Mouse (Mus musculus) CD4-positive helper T cell, adult 2 months (primary cell): ENCODE results near the gene Dusp22.

Experiments
- DNase-seq: peaks from one replicate; pipeline ENCODE4 v3.0.0-alpha.2; 2012; ENCODE audit warnings: low read depth, missing footprints, low spot score

Dusp22 gene

DNA sequence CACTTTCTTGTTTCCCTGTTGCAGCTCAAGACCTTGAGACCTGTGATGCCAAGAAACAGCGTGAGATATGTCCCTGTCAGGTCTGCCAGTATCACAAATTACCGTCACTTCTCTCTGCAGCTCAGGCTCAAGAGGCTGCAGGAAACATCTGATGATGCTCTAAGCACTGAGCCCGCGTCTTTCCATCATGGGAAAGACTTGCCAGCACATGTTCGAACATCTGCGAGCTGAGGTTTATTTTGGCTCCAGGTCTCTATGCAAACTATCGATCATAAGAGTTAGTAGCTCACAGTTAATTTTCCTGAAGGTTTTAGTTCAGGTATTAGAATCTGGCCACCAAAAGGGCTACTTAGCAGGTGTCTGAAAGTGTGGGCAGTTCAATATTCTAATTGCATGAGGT lies 55.3 kb downstream of the Dusp22 start:
- DNase-seq, result no peak

GRCm38 (mm10) chr13:30715573-30715972 lies 55.8 kb downstream of the Dusp22 start:
- no peak for DNase-seq

GRCm38 (mm10) chr13:30716611-30717010 lies 56.8 kb downstream of the Dusp22 start:
- DNase-seq, result no peak

GRCm38 (mm10) chr13:30722601-30723000 lies 62.8 kb downstream of the Dusp22 start:
- no peak for DNase-seq

DNA sequence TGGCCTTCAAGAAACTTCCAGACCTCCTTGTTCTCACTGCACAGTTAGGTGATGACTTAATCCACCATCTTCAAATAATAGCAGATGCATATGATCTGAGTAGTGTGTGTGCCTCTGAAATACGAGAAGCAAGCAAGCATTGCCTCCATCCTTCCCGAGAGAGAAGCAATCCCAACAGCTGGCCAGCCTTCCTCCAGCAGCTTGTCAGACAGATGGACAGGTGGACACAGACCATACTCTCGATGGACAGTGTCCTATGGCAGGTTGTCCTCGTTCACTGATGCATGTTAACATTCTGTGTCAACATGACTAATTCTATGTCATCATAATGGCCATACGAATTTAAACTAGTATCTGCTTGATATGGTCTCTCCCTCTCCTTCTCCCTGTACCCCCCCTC lies 63.5 kb downstream of the Dusp22 start:
- DNase-seq, result no peak

DNA sequence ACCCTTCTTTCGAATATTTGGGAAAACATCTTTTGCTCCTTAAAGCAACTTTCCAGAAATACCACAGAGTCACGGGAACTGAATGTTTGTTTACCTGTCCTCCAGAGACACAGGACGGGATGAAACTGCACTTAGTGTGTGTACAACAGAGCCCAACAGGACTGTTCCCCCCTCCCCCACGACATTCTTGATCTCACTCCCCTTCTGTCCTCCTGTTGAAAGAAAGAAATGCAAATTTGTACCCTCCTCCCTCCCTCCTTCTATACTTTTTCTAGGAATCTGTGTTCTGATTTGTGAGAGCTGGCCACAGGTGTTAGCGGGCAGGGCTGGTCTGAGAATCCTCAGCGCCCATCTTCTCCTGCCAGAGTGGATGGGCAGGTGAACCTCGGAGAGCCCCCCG lies 64.1 kb downstream of the Dusp22 start:
- no peak for DNase-seq

- DNase-seq, result no peak
These were observed 65.0 kb downstream of the Dusp22 start for GRCm38 (mm10) chr13:30724691-30725271.

- DNase-seq, result no peak
These were observed 67.1 kb downstream of the Dusp22 start for GRCm38 (mm10) chr13:30726879-30727278.

DNA sequence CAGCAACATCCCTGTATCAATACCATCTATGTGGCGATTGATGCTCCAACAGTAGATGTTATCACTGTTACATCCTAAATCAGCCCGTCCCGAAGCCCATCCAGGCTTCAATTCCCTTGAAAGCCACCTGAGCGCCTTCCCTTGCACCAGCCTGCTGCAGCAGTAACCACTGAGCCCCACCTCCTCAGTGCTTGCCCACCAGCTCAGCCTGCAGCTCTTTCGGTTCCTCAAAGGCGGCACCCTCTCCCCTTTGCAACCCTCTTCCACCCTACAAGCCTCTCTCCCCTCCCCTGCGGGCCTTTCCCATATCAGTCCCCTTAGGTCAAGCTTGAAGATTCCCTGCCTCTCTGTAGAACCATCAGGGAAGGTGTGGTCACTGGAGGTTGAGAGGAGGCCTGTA lies 68.4 kb downstream of the Dusp22 start:
- no peak for DNase-seq

DNA sequence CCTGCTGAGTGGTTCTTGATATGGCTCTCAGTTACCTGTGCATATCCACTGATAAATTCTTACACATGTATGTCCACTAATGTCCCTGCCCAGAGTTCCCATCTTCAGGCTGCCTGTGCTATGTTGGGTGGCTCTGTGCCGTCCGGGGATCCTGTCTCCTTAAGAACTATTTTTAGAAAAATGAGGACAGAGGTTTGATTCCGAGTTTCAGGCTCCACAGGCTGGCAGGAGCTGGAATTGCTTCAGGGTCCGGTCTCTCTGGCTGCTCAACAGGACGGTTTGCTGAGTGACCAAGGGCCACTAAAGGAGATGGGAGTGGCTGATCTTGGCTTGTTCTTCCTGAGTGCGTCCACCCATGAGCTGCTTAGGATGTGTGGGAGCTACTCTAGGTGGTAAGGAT lies 69.4 kb downstream of the Dusp22 start:
- DNase-seq, result no peak

DNA sequence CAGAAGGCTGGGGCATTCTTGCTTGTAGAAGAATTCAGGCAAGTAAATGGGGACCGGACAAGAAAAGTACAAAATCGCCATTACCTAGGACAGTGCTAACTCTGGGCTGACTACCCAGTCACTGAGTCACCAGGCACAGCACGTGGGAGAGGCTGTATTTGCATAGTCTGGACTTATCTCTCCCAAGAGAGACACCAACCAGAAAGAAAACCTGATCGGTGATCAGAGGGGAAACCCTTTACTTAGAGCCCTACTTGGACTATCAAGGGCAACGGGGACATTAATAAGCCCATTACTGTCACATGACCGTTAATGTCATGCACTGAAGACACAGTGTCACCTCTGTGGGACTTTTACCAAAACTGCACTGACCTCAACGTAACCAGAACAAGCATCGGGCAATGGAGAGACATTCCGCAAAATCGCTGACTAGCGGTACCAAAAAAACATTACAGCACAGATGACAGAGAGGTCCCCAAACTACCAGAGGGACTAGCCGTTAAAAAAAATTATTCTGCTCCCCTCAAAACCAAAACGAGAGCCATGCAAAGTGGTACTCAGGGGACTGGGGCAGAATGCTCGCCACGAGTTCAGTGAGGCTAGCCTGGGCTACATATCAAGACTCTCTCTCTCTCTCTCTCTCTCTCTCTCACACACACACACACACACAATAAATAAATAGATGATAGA lies 70.5 kb downstream of the Dusp22 start:
- DNase-seq, result no peak

DNA sequence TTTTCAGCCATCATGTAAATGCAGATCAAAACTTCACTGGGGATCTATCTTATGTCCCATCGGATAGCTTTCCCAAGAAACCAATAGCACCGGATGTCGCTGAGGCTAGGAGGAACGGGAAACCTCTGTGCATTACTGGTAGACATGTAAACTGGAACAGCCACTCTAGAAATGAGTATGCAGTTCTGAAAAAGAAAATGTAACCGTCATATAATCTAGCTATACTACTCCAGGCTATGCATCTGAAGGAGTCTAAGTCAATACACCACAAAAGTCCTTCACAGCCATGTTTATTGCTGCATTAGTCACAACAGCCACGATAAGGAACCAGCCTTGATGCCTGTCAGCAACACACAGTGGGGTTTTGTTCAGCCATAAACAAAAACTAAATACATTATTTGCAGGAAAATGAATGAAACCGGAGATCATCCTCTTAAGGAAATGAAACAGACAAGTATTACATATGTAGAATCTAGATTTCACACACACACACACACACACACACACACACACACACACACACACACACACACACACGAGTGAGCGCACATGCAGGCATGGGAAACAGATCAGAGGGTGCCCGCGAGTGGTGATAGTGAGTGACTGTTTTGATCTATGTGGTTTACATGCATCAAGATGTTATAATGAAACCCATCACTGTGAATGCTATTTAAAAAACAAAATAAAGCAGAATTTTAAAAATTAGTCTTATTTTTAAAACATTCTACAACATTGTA lies 73.1 kb downstream of the Dusp22 start:
- DNase-seq, result peak; percentile 62

DNA sequence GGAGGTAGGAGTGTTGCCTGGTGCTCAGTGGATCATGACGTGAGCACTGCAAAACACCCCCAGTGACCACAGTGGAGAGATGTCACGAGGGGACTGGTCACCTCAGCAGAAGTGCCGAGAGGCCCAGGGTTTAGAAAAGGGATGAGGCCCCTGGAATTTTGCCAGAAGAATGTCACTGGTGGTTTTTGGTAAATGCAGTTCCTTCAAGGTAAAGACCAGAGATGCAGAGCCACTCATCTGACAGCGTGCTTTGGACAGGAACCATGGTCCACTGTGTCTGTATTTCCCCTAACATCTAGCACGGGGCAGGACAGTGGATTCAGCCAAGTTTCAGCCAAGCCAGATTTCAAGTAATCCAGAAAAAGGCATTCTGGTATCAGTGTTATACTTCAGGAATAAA lies 76.9 kb downstream of the Dusp22 start:
- DNase-seq, result no peak

- no peak for DNase-seq
These were observed 77.5 kb downstream of the Dusp22 start for GRCm38 (mm10) chr13:30737257-30737656.

DNA sequence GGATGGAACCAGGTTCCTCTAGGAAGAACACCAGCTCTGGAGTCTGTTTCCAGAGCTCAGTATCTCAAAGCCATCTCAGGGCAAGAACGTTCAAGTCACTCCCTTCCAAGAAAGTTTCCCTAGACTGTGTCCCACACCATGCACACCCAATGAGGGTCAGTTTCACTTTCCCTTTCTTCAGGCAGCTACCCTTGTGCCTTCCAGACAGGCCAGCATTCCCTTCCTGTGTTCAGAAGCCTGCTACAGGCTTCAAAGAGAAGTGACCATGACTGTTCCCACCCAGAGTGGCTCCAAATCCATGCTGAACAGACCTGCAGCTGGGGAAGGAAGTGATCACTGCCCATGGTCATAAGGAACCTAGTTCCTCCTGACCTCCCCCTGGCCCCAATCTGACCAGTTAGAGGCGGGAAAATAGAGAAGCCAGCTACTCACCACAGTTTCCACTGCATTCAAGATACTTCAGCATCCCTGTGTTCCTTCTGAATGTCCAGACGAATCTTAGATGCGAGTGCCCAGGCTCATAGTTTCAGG lies 78.6 kb downstream of the Dusp22 start:
- no peak for DNase-seq

DNA sequence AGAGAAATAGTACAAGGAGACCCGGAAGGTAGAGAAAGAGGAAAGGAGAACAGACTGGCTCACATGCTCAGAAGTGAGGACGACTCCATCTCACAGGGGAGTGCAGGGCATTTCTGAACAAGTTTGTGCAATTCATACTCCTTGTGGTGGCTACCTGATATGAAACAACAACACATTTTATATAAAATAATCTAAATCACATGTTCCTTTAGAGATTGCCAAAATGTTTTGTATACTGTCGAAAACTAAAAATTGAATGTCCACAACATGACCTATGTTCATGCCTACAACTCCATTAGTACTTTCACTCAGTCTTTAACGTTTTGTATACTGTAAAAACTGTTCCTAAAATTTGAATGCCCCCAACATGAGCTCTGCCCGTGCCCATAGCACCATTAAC lies 81.4 kb downstream of the Dusp22 start:
- no peak for DNase-seq

- DNase-seq, result peak; percentile 59
These were observed 82.7 kb downstream of the Dusp22 start for GRCm38 (mm10) chr13:30742411-30742970.

- DNase-seq, result no peak
These were observed 85.3 kb downstream of the Dusp22 start for GRCm38 (mm10) chr13:30745121-30745520.

- no peak for DNase-seq
These were observed 87.3 kb downstream of the Dusp22 start for GRCm38 (mm10) chr13:30747068-30747467.

- peak; percentile 80 for DNase-seq
These were observed 87.7 kb downstream of the Dusp22 start for GRCm38 (mm10) chr13:30747504-30747903.

DNA sequence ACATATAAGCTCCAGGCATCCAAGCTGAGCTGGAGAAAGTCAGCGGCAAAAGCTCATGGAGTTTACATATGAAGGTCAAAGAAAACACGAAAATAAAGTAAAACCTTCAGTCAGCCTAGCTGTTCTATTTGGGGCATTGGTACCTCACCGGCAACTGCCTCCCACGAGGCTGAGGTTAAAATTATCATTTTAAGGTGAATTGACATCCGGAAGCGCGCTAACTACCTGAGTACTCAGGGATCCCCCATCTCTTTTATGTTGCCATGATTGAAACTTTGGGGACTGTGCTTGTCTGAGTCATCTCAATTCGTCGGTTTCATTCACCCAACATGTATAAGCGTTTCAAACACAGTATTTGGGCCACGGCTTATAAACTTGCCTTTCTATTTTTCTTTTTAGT lies 88.5 kb downstream of the Dusp22 start:
- DNase-seq, result peak; percentile 83

GRCm38 (mm10) chr13:30749021-30749556 lies 89.3 kb downstream of the Dusp22 start, which contains the start of gene Irf4:
TSS of gene Irf4 (plus strand) at chr13:30749226.
- DNase-seq, result peak; percentile 82
